Mouse (Mus musculus): Measurements from ENCODE around the gene Sec61b.

GRCm38 (mm10) chr4:47480095-47480494 lies 5.6 kb downstream of the Sec61b start:
- TF ChIP-seq CTCF (IDR thresholded peaks at IDR 0.05; ENCODE audit: control insufficient read depth, insufficient read depth, low read length) (no peak), POLR2A (IDR thresholded peaks at IDR 0.05; ENCODE audit: borderline replicate concordance, control insufficient read depth, low read depth, low read length) (no peak)

Data from bone marrow, adult 2 months (tissue).